Mouse (Mus musculus): ENCODE data around the gene Insrr. TPM values are rescaled to one million over a fixed set of nuclear protein-coding genes. Genes with fewer than 3 reads are reported as not detected.

Insrr gene
- 0.37 TPM for polyA plus RNA-seq (2017; shearing (Covaris generic))

DNA sequence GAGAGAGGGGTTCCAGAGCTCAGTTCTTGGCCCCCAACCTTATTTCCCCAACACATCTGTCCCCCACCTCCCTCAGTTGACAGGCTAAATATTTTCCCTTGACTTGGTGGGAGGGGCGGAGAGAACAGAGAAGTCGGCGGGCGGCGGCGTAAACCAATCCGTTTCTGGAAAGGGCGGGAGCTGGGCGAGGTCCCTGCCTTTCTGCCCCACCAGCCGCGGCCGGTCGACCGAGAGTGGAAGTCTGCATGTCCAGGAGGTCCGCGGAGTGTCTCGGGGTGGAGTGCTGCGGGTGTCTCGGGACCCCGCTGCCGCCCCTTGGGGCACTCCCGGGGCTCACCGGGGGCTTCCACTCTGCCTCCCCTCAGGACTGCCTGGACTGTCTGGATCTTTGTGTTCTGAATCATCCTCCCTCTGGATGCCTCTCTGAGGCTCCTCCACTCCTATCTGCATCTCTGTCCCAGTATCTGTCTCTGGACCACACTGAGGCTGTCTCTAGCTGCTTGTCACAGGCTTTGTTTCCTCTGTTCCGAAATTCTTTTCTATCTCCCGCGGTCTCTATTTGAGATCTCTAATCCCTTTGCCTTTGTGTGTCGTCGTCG lies at the start of gene Insrr:
Gene Insrr, plus strand, starts transcription at position 216 of the 599 bp plus-strand sequence.

DNA sequence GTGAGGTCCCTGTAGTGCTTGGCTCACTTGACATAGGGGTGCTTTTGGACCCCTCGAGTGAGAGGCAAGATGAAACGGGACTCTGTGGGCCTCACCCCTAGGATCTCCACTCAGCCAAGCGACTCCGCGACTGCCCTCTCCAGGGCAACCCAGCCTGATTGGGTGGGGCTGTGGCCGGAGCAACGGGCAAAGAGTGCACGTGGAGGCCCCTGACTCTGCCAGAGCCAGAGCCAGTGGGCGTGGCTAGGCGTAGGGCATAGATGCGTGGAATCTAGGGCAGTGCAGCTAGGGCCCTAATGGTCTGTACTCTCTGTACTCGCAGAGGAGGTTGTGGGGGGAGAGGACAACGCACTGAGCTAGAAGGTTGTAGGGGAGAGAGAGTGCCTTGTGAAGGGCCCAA lies 48.3 kb upstream of the Insrr start, which contains the start of gene Lrrc71:
Gene Lrrc71, minus strand, starts transcription at position 195 of the 400 bp plus-strand sequence.

DNA sequence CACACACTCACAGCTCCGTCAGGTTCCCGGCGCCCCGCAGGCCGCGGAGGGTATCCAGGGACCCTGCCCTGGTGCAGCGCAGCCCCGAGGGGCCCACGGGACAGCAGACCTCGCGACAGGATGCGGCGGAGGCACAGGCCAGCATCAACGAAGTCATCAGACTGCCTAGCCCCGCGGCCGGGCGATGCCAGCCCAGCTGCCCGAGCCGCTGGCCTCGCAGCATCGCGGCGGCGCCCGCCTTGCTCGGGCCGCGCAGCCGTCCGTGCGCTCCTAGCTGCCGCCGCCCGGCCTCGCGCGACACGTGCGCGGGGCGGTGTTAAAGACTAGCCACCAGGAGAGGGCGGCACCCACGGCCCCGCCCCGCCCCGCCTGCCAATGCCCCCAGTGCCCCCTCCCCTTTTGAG lies 1.8 kb upstream of the Insrr start, which contains the start of gene Ntrk1:
Gene Ntrk1, minus strand, starts transcription at position 241 of the 404 bp plus-strand sequence.

DNA sequence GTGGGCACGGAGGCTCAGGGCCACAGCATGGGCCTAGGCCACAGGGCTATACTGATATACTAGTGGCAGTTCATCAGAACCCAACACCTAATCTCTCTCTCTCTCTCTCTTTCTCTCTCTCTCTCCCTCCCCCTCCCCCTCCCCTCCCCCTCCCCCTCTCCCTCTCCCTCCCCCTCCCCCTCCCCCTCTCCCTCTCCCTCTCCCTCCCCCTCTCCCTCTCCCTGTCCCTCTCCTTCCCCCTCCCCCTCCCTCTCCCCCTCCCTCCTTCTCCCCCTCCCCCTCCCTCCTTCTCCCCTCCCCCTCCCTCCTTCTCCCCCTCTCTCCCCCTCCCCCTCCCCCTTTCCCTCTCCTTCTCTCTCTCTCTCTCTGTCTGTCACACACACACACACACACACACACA lies 27.5 kb downstream of the Insrr start, which contains the start of gene Pear1:
Gene Pear1, minus strand, starts transcription at position 101 of the 400 bp plus-strand sequence.

DNA sequence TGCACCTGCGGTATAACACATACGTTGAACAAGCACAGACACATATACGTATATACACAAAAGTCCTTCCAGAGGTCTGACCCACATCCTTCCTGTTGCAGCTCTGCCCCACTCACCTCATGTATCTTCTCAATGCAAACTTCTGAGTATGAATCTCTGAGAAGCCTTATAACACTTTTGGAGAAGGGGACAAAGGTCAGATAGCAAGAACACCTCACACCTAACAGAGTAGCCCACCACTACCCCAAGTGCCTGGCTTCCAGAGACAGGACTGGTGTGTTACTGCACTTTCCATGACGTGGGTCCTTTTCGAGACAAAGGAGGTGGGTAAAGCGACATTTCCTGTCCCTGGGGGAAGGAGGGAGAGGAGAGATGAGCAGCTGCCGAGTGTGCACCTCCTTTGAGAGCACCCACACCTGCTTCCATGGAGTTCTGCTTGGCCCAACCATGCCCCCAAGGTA lies 49.9 kb downstream of the Insrr start, which contains the start of gene Sh2d2a:
Gene Sh2d2a, plus strand, starts transcription at position 106 of the 461 bp plus-strand sequence.

Other genes starting within 250 kb of the Insrr start
- 6.6 TPM for gene Arhgef11, start 179.4 kb upstream of the Insrr start, polyA plus RNA-seq (2017; shearing (Covaris generic))
- not detected for gene Lrrc71, start 48.3 kb upstream of the Insrr start, polyA plus RNA-seq (2017; shearing (Covaris generic))
- not detected for gene Ntrk1, start 1.8 kb upstream of the Insrr start, polyA plus RNA-seq (2017; shearing (Covaris generic))
- gene Pear1, start 27.4 kb downstream of the Insrr start, polyA plus RNA-seq (2017; shearing (Covaris generic)) = 32.0 TPM
- 505 TPM for gene Sh2d2a, start 49.8 kb downstream of the Insrr start, polyA plus RNA-seq (2017; shearing (Covaris generic))
- gene Prcc, start 88.7 kb downstream of the Insrr start, polyA plus RNA-seq (2017; shearing (Covaris generic)) = 11.7 TPM
- 142 TPM for gene Hdgf, start 109.4 kb downstream of the Insrr start, polyA plus RNA-seq (2017; shearing (Covaris generic))
- gene Mrpl24, start 122.6 kb downstream of the Insrr start, polyA plus RNA-seq (2017; shearing (Covaris generic)) = 136 TPM
- 31.6 TPM for gene Isg20l2, start 133.4 kb downstream of the Insrr start, polyA plus RNA-seq (2017; shearing (Covaris generic))
- gene Rrnad1, start 133.8 kb downstream of the Insrr start, polyA plus RNA-seq (2017; shearing (Covaris generic)) = 17.3 TPM
- not detected for gene Crabp2, start 151.7 kb downstream of the Insrr start, polyA plus RNA-seq (2017; shearing (Covaris generic))
- gene Nes, start 174.1 kb downstream of the Insrr start, polyA plus RNA-seq (2017; shearing (Covaris generic)) = 0.37 TPM
- gene Bcan, start 203.3 kb downstream of the Insrr start, polyA plus RNA-seq (2017; shearing (Covaris generic)) = not detected
- not detected for gene Hapln2, start 230.6 kb downstream of the Insrr start, polyA plus RNA-seq (2017; shearing (Covaris generic))
- gene Gpatch4, start 246.2 kb downstream of the Insrr start, polyA plus RNA-seq (2017; shearing (Covaris generic)) = 12.0 TPM

Measured in effector memory CD4-positive, alpha-beta T cell, adult 7 months (primary cell).